25 mouse cellular contexts compared by ENCODE assay signal in genomic region chr2:11515828-11516227, GRCm38 (mm10). TPM values are rescaled to one million over a fixed set of nuclear protein-coding genes. Genes with fewer than 3 reads are reported as not detected.
A peak's percentile ranks its signal among the peaks of the same experiment; 100 is the strongest.
DNase-seq lines count a peak whose midpoint lies in the region; ATAC-seq lines count a peak whose summit lies in the region.
"Had no signal": no experiment of that assay in that cellular context is flagged by ENCODE, and none has a peak within 500 bp of the region (broad histone marks: within the 10 kb centered on the region; RNA-seq: fewer than 3 reads in every experiment).

No protein-coding gene starts in this region.

- peak; percentile 29 to 78 for DNase-seq in adrenal gland, adult (ENCODE audit: inconsistent age in 2 of 2, low spot score in 1 of 2)
- DNase-seq in adrenal gland, postnatal 10 days: no peak
- DNase-seq in kidney, adult 9 months: peak; percentile 46
- no peak for DNase-seq in kidney, adult 11 months
- no peak for DNase-seq in testis, postnatal 14 days (ENCODE audit: low spot score)
- DNase-seq: adrenal gland, postnatal 25 days; cerebellum, adult 2 months; cerebellum, postnatal 14 days; gastrocnemius, postnatal 25 days; heart, postnatal 10 days; kidney, postnatal 25 days; liver, embryonic 13.5 days; lung, adult 18-20 months; lung, postnatal 4 days; right cerebral cortex, postnatal 25 days; spleen, adult 18-20 months; thymus, adult 2 months; thymus, postnatal 4 days had no signal

- ATAC-seq in activated CD4-positive, CD25-positive, alpha-beta regulatory T cell, adult 4 months: peak; percentile 54
- ATAC-seq in monocyte, adult 5-6 weeks (replicated peaks; ENCODE audit: insufficient number of reproducible peaks, low FRiP score, low TSS enrichment, poor library complexity, severe bottlenecking): 0 out of 2 replicates have a peak, but pooled peaks have one; percentile 14
- no peak for ATAC-seq in megakaryocyte progenitor cell, adult 5-6 weeks (replicated peaks; ENCODE audit: poor library complexity)
- ATAC-seq: forebrain, embryonic 13.5 days; intestine, embryonic 15.5 days; lung, postnatal 0 days; midbrain, embryonic 15.5 days had no signal

RNA-seq across cellular contexts. Expression of gene Pfkfb3, which starts 38.0 kb away (rescaled TPM):
- 100 to 1,000 TPM; 107 to 116 TPM for total RNA-seq in adrenal gland, postnatal 10 days (2021)
- 10 to 100 TPM; 11.2 to 18.2 TPM for polyA plus RNA-seq in activated CD4-positive, CD25-positive, alpha-beta regulatory T cell, adult 4 months (2017; shearing (Covaris generic))
- 32.5 to 53.2 TPM (median 36.8 TPM) in 3 replicates for total RNA-seq in monocyte, adult 5-6 weeks (2017)
- 48.2 and 49.0 TPM in 2 replicates for total RNA-seq in megakaryocyte progenitor cell, adult 5-6 weeks (2015)
- 40.9 and 45.9 TPM in 2 replicates for total RNA-seq in megakaryocyte progenitor cell, adult 5-6 weeks (2017)

Comparison
In these comparisons a context has a peak if more than half of its experiments do, and no peak if none do; other contexts are left out.
1. DNase-seq: peak in adrenal gland, adult (2 of 2) and kidney, adult 9 months (single experiment); none in adrenal gland, postnatal 10 days (single experiment), kidney, adult 11 months (single experiment) and testis, postnatal 14 days (single experiment).